Mouse (Mus musculus) fibroblast of lung, adult 2 months (primary cell): ENCODE results near the gene B4galnt1.
"Not testable (repeated sequence)": the region's sequence is repeated elsewhere in the genome, so short reads cannot be mapped to it uniquely, and the experiment has no call there.

Source experiments
- DNase-seq: peaks from one replicate; pipeline ENCODE4 v3.0.0-alpha.2; 2011; ENCODE audit warnings: low read depth

The B4galnt1 gene

DNA sequence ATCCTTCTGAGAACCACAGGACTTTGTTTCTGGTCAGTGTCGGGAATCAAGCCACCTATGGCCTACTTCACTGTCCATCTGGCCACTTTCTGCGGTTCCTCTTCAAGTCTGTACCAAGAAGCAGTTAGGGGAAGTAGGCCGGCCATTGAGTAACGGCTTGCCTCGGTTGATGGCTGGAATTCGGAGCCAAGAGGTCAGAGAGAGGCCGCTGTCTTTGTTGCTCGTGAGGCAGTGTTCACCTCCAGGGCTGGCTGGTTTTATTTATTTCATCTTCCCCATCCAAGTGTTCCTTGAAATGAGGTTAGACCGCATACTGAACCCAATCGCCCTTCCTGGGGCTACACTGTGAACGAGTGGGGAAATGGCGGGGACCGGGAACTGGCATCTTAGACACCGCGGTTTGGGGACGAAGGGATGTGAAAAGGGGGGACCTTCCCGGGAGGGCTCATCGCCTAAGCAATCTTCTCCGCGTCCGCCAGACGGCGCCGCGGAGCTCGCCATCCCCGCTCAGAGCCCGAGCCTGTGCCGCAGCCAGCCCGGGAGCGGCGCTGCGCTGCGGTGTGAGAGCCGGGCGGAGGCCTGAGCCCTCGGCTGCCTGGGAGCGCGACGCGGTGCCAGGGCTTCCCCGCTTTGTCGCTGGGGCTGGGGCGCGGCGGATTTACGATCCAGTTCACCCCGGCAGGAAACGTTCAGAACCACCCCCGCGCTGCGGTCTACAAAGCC is at the start of gene B4galnt1:
Gene B4galnt1 (plus strand): TSS at position 595 of the 723 bp plus-strand sequence.
- DNase-seq: peak; percentile 54

DNA sequence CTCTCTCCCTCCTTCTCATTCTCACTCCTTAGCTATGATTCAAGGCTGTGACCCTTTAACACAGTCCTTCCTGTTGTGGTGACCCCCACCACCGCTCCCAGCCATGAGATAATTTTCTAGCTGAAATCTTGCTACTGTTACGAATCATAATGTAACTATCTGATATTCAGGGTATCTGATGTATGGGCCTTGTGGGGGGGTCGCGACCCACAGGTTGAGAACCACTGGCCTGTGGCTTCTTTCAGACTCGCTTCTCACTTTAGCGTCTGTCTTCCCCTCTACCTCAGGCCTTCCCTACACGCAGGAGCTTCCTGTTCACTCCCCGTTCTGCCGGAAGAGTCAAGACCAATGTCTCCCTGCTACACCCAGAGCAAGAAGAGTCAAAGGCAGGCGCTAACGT is 46.6 kb upstream of the B4galnt1 start:
- DNase-seq: no peak

DNA sequence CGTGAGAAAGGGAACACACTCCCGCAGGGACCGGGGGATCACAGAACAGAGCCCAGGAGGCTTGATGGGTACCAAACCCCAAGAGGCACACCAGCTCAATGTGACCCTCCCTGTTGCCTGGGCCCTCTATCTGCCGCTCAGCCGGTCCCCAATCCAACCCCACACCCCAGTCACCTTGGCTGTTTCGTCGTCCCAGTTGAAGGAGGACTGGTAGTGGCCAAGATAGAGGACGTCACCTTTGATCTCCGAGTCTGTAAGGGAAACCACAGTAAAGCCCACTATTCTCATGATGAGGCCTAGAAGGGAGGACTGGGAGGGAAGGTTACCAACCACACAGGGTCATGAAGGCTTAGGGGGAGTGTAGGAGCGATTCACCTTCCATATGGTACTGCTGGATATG is 45.8 kb upstream of the B4galnt1 start:
- DNase-seq: no peak

DNA sequence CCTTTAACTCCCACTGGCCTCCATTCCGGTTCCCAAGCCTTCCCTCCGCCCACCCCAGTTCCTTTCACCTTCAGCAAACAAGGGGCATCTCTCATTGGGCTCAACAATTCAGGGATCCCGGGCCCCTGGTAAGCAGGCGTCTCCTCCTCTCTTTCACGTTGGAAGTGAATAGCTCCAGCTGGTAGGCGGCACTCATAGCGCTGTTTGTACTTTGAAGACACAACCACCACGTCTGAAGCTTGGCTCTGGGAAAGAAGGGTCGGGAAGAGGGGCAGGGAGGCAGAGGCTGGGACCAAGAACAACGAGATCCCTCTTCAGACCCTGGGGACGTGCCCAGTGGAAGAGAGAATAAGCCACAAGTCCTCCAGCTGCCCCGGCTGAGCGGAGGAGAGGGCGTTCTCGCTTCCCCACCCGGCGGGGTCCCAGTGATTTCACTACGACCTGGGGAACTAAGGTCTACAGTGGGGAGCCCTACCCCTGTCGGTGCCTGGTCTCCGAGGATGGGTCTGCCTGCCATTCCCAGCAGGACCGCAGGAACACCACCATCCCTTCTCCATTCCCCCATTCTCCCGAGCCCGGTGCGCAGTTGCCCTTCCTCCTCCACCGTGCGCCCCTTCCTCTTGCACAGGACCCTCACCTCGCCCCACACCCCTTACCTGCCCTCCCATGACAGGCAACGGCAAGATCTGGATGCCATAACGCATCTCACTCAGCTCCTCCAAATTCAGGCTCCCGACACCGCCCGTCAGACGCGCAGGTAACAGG is 44.5 kb upstream of the B4galnt1 start:
- DNase-seq: no peak

GRCm38 (mm10) chr10:127121066-127121477 is 44.0 kb upstream of the B4galnt1 start, which contains the start of gene Os9:
Gene Os9 (minus strand): TSS chr10:127121131.
- DNase-seq: peak; percentile 95

DNA sequence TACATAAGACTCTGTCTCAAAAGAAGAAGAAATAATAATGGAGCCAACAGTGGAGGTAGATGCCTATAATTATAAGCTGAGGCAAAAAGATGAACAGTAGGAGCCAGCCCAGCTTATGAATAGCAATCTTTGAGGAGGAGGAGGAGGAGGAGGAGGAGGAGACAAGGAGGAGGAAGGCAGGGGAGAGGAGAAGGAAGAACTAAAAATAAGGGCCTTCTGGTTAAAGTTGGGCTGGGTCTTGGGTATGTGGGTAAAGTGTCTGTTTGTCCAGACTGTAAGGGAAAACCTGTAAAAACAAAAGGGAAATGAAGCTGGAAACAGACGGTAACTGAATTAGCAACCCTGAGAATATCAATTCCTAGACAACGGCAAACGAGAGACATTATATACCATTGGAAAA is 43.0 kb upstream of the B4galnt1 start:
- no peak for DNase-seq

GRCm38 (mm10) chr10:127122784-127123435 is 42.1 kb upstream of the B4galnt1 start:
- DNase-seq: no peak

GRCm38 (mm10) chr10:127123436-127123805 is 41.6 kb upstream of the B4galnt1 start:
- DNase-seq: no peak

GRCm38 (mm10) chr10:127125210-127126001 is 39.6 kb upstream of the B4galnt1 start:
- no peak for DNase-seq

DNA sequence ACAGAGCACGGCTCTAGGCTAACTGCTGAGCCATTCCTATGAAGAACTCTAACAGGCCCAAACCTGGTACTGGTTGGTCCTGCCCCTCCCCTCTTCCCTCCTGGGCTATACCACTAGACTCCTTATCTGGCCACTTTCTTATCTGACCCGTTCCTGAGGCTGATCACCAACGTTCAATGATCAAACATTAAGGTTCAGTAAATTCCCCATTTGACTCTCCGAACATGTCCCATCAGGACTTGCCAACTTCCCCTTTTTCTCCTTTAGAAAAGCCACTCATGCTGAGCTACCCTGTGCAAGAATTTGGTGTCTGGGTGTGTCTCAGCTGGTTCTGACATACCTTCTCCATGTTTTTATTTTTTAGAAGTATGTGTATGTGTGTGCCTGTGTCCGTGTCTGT is 38.4 kb upstream of the B4galnt1 start:
- no peak for DNase-seq

DNA sequence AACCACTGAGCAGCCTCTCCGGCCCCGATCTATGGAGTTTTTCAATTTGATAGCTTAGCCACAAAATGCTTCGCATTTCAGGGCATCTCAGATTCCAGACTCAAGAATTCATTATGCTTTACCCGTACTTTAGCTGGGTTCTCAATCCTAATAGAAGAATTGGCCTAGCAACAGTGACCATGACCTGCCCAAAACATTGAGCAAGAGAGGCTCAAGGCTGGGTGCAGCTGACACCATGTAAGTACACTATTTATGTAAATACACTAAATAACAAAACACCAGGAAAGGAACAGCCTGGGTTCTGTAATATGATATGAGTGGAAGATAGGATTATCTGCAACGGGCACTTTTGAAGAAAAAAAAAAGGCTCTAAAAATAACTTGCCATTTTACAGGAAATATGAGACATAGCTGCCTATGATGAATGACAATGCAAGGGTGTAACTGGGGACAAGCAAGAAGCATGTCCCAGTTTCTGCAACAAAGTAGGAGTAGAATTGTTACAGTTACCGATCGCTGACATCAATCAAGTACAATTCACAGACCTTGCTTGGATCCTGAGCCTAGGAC is 37.2 kb upstream of the B4galnt1 start:
- DNase-seq: no peak

DNA sequence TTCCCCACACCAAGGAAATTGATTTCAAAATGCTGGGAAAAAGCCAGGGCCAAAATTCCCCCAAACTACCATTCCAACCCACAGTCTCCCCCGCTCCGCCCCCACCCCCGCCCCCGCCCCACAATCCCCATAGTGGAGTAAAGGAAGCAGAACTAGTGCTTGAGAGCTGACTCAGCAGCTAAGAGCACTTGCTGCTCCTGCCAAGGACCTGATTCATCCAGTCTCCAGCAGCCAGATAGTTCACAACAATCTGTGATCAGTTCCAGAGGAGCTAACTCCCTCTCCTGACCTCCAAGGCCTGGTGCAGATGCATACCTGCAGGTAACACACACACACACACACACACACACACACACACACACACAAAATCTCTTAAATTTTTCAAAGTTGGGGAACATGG is 35.6 kb upstream of the B4galnt1 start:
- peak; percentile 64 for DNase-seq

- DNase-seq: no peak
Measured at GRCm38 (mm10) chr10:127132469-127132868, 32.6 kb upstream of the B4galnt1 start.

GRCm38 (mm10) chr10:127134394-127135035 is 30.5 kb upstream of the B4galnt1 start:
- DNase-seq: not testable (repeated sequence)

GRCm38 (mm10) chr10:127135118-127135836 is 29.7 kb upstream of the B4galnt1 start:
- no peak for DNase-seq

DNA sequence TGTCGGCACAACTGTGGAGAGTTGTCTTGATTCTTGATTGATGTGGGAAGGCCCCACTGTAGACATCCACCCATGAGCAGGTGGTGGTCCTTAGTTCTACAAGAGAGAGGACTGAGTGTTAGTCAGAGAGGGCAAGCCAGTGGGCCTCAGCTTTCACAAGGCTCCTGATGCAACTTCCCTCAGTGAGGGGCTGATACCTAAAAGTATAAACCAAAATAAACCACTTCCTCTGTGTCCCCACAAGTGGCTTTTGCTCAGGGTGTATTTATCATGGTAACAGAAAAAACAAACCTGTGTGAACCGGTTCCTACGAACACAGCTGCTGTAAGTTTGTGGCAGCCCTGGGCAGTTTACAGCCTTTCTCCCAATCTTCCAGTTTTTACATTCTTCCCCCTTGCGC is 28.5 kb upstream of the B4galnt1 start:
- DNase-seq: no peak

DNA sequence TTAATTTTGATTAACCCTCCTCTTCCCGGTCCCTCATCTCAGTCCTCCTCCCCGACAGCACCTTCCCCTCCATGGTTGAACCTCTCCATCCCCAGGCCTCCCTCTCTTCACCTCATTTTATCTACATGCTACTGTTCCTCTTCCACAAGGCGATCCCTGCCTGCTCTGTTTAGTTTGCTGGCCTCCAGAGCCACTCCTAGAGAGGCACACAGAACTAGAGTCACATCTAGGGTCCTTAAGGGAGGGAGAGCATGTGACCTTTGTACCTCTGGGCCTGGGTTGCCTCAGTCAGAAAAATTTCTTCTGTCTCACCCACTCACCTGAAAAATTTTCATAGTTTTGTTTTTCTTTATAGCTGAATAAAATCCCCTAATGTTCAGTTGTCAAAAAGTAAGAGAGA is 27.1 kb upstream of the B4galnt1 start:
- no peak for DNase-seq

DNA sequence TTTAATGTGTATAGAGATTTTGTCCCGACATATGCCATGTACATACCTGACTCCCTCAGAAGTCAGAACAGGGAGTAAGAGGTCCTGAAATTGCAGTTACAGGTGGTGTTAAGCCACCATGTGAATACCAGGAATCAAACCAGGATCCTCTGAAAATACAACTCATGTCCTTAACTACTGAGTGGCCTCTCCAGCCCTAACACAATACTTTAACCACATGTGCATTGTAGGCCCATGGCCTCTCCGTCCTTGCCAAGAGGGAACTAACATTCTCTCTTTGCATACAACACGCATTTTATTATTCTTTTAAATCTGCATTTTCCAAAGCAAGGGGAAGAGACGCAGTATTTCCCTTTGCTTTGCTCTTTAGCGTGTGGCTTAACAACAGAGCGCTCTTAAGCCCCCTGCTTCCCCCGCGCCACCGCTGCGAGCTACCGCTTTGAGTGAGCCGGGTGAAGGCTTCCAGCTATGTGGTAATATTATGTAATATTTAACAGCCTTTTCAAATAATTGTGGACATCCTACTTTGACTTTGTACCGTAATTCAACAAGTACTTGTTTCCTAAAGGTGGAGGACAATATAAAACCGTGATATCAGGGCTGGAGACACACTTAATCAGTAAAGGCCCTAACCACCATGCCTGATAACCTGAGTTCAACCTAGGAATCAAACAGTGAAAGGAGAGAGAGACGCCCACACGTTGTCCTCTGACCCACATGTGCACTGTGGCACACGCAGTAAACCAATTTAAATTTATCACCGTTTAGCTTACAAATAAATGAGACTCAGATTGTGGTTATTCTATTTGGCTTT is 26.5 kb upstream of the B4galnt1 start:
- DNase-seq: no peak

- DNase-seq: no peak
Measured at GRCm38 (mm10) chr10:127140971-127141370, 24.1 kb upstream of the B4galnt1 start.

GRCm38 (mm10) chr10:127141500-127141899 is 23.5 kb upstream of the B4galnt1 start:
- DNase-seq: no peak
